Mouse (Mus musculus) ES-Bruce4 (cell line): Measurements from ENCODE around the gene Faim2. TPM values are rescaled to one million over a fixed set of nuclear protein-coding genes. Genes with fewer than 3 reads are reported as not detected.
A peak's percentile ranks its signal among the peaks of the same experiment; 100 is the strongest.

ENCODE experiments used
- H3K27ac ChIP-seq: 2 replicates; pipeline ENCODE4 v1.5.1; 2012; ENCODE audit warnings: low read length, inconsistent platforms; ENCODE audit not compliant: insufficient read depth
- H3K27me3 ChIP-seq: 2 replicates; pipeline ENCODE4 v1.6.1; 2012; ENCODE audit warnings: mild to moderate bottlenecking, low read length, inconsistent platforms; ENCODE audit not compliant: control insufficient read depth, poor library complexity, insufficient read depth, severe bottlenecking
- H3K36me3 ChIP-seq: 2 replicates; pipeline ENCODE4 v1.6.1; 2012; ENCODE audit warnings: inconsistent platforms, mild to moderate bottlenecking, low read length, moderate library complexity; ENCODE audit not compliant: control insufficient read depth, poor library complexity, insufficient read depth, severe bottlenecking
- H3K4me1 ChIP-seq: one replicate; pipeline ENCODE4 v1.8.1; 2011; ENCODE audit warnings: low read length; ENCODE audit not compliant: control insufficient read depth, insufficient read depth
- H3K4me3 ChIP-seq: 2 replicates; pipeline ENCODE4 v1.5.1; 2011; ENCODE audit warnings: low read depth, mild to moderate bottlenecking, low read length
- H3K9ac ChIP-seq: 2 replicates; pipeline ENCODE4 v1.6.1; 2012; ENCODE audit warnings: low read depth, mild to moderate bottlenecking, inconsistent platforms; ENCODE audit not compliant: poor library complexity, severe bottlenecking
- H3K9me3 ChIP-seq: replicated peaks from 2 replicates; pipeline ENCODE4 v1.6.1; 2012; ENCODE audit warnings: mild to moderate bottlenecking, low read length, inconsistent platforms; ENCODE audit not compliant: control insufficient read depth, poor library complexity, insufficient read depth, severe bottlenecking
- CTCF ChIP-seq: IDR thresholded peaks from one replicate; pipeline ENCODE4 v1.8.1; 2011; ENCODE audit warnings: low read depth, low read length
- EP300 ChIP-seq: IDR thresholded peaks from 2 replicates; pipeline ENCODE4 v1.6.1; 2011; ENCODE audit warnings: low read depth, low read length; ENCODE audit not compliant: insufficient read depth
- POLR2A ChIP-seq: IDR thresholded peaks from one replicate; pipeline ENCODE4 v1.8.1; 2011; ENCODE audit warnings: low read length; ENCODE audit not compliant: insufficient read depth
- polyA plus RNA-seq: library from polyadenylated mRNA; stranded (reverse); fragments of >200 nt; gene quantifications from 2 replicates; pipeline ENCODE4 v1.2.4, GENCODE M21; 2011; ENCODE audit warnings: low read depth; ENCODE audit not compliant: missing spikeins, insufficient read depth, insufficient read length

Faim2 gene
- 0.72 and 0.90 TPM in 2 replicates for polyA plus RNA-seq

DNA sequence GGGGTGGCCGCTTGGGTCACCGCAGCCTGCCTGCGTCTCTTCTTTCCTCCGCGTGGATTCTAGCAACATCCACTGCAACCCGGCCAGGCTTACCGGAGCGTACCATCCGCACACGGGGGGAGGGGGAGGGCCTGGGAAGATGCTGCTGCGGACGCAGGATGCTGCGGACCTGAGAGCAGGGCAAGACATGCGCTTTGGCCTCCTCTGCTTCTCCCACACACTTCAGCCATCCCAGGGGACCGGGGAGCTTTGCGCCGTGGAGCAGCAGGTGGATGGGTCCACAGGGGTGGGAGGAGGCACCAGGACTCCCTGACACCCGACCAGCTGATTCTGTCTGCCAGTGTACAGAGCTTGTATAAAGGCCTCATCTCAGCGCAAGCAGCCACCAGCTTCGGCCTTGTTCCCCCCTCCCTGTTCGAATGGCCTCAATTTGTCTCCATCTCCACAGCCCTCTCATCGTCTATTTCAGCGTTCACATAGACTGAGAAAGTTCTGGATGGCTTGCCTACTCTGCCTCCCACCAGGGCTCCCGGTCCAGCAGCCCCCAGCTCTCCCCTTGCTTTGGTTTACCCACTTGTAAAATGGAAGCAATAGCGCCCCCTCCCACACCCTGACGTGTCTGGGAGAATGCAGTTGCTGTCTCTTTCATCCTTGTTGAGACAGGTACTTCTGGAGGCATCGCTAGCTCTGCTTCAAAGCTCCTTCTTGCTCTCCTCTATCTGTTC is at the start of gene Faim2:
Faim2 (minus strand) TSS at position 537 of the 725 bp plus-strand sequence.
- Histone ChIP-seq H3K4me1 (no peaks in the 10 kb centered on the region), H3K27ac (no peak within 1 kb of the TSS), H3K27me3 (no peaks in the 10 kb centered on the region), H3K4me3 (peak within 1 kb of the TSS; percentile 34), H3K9me3 (no peaks in the 10 kb centered on the region), H3K36me3 (no peaks in the 10 kb centered on the region), H3K9ac (peak within 1 kb of the TSS; percentile 19; the same call in 1 of the 2 replicates)
- TF ChIP-seq EP300, result no peak
- no peak for TF ChIP-seq POLR2A
- TF ChIP-seq CTCF, result peak; percentile 27

GRCm38 (mm10) chr15:99569123-99569522 is 41.2 kb upstream of the Faim2 start:
- no peaks in the 10 kb centered on the region for H3K36me3 ChIP-seq
- no peak overlapping the region for H3K4me3 ChIP-seq
- TF ChIP-seq CTCF (no peak), POLR2A (no peak)
- no peaks in the 10 kb centered on the region for H3K4me1 ChIP-seq
- H3K27me3 ChIP-seq, result no peaks in the 10 kb centered on the region
- no peak overlapping the region for H3K27ac ChIP-seq
- no peak overlapping the region for H3K9ac ChIP-seq
- H3K9me3 ChIP-seq, result no peaks in the 10 kb centered on the region

DNA sequence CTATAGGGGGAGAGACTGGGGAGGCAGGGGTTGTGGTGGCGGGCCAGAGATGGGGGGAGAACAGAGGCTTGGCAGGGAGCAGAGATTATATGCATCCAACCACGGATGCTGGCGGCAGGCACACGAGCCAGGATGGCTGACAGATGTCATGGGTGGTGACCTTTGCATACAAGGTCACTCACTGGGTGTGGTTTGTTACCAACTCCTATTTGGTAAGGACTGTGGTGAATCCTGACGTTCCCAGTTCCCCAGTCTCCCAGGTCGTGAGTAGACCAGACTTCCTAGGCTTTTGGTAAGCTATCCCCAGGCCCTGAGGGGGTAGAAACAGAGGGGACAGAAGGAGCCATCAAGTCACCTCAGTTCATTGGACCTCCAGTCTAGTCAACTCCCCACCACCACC is 40.7 kb upstream of the Faim2 start:
- no peaks in the 10 kb centered on the region for H3K4me1 ChIP-seq
- no peak overlapping the region for H3K4me3 ChIP-seq
- no peak overlapping the region for H3K27ac ChIP-seq
- H3K27me3 ChIP-seq, result no peaks in the 10 kb centered on the region
- H3K9me3 ChIP-seq, result no peaks in the 10 kb centered on the region
- H3K36me3 ChIP-seq, result no peaks in the 10 kb centered on the region
- H3K9ac ChIP-seq, result no peak overlapping the region
- TF ChIP-seq EP300 (no peak), POLR2A (no peak), CTCF (no peak)

DNA sequence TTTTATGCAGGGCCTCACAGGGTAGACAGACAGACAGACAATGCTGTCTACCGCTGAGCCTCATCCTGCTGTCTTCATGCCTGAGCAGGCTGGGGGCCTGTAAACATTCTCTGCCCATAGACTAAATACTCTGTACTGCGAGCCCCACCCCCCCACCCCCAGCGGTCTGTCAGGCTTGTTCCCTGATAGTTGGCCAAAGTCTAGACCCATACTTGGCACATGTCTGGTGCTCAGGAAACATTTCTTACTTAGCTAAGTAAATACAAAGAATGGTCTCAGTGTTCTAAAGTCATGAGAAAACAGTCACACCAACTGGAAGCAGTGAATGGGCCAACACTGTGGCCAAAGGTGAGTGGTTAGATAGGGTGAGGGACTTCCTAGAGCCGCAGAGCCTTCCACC is 39.4 kb upstream of the Faim2 start:
- no peak overlapping the region for H3K4me3 ChIP-seq
- no peak overlapping the region for H3K27ac ChIP-seq
- H3K4me1 ChIP-seq, result no peaks in the 10 kb centered on the region
- TF ChIP-seq CTCF, result no peak
- no peak for TF ChIP-seq EP300
- TF ChIP-seq POLR2A, result no peak
- H3K27me3 ChIP-seq, result no peaks in the 10 kb centered on the region
- H3K9me3 ChIP-seq, result no peaks in the 10 kb centered on the region
- H3K36me3 ChIP-seq, result no peaks in the 10 kb centered on the region
- H3K9ac ChIP-seq, result no peak overlapping the region

- no peak overlapping the region for H3K27ac ChIP-seq
- H3K27me3 ChIP-seq, result no peaks in the 10 kb centered on the region
- H3K4me1 ChIP-seq, result no peaks in the 10 kb centered on the region
- H3K4me3 ChIP-seq, result no peak overlapping the region
- H3K9ac ChIP-seq, result no peak overlapping the region
- TF ChIP-seq CTCF, result no peak
- no peak for TF ChIP-seq EP300
- no peak for TF ChIP-seq POLR2A
- no peaks in the 10 kb centered on the region for H3K36me3 ChIP-seq
- H3K9me3 ChIP-seq, result no peaks in the 10 kb centered on the region
Measured at GRCm38 (mm10) chr15:99560246-99560645, 32.3 kb upstream of the Faim2 start.

DNA sequence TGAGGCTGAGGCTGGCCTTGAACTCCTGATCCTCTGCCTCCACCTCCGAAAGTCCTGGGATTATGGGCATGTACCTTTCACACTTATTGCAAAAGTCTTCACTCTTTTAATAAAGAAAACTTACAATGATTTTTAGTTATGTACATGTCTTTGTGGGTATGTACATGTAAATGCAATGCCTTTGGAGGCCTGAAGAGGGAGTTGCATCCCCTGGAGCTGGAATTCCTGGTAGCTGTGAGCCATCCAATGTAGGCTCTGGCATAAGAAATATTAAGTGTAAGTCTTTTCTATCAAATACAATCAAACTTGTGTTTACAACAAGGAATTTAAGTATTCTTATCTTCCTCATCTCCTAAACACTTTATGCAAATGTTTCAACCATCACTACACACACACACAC is 31.0 kb upstream of the Faim2 start:
- H3K4me1 ChIP-seq, result no peaks in the 10 kb centered on the region
- no peaks in the 10 kb centered on the region for H3K27me3 ChIP-seq
- no peaks in the 10 kb centered on the region for H3K9me3 ChIP-seq
- TF ChIP-seq POLR2A, result no peak
- no peak for TF ChIP-seq CTCF
- no peak for TF ChIP-seq EP300
- H3K36me3 ChIP-seq, result no peaks in the 10 kb centered on the region
- H3K4me3 ChIP-seq, result no peak overlapping the region
- no peak overlapping the region for H3K9ac ChIP-seq
- no peak overlapping the region for H3K27ac ChIP-seq
